Mouse (Mus musculus) heart, postnatal 36 days (tissue): ENCODE data around the gene Syncrip. TPM values are rescaled to one million over a fixed set of nuclear protein-coding genes. Genes with fewer than 3 reads are reported as not detected.
A peak's percentile ranks its signal among the peaks of the same experiment; 100 is the strongest.
"Not testable (repeated sequence)": the region's sequence is repeated elsewhere in the genome, so short reads cannot be mapped to it uniquely, and the experiment has no call there.

Source experiments
- DNase-seq, 2 experiments: peaks; one replicate each; pipeline ENCODE4 v3.0.0; 2021 to 2022
- intact Hi-C: fragments of 180-260 bp; cut with DNase I; formaldehyde crosslinking; loops from one replicate; pipeline ENCODE4 v1.15.1; 2025
- total RNA-seq, 2 experiments: library from RNA; stranded (reverse); gene quantifications; 2 replicates each; pipeline ENCODE4 v1.2.3; 2021

Gene Syncrip
- total RNA-seq, 2 experiments from 2014 or later: 59.9 to 63.2 TPM

DNA sequence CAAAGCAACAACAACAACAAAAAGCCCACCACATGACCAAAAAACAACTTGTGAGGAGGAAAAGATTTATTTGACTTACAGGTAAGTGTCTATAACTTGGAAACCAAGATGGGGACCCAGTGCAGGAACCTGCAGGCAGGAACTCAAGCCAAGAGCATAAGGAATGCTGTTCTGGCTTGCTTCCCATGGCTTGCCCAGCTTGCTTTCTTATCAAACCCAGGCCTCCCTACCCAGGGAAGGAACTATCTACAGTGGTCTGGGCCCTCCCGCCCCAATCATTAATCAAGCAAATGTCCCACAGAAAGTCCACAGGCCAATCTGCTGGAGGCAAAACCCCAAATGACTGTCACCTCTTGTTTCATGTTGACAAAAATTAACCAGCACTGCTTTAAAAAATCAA lies 10.1 kb upstream of the Syncrip start:
- no peak for DNase-seq
- intact Hi-C loops: no loop called here

- peak in 1 of 2 experiments; percentile 14 for DNase-seq
- intact Hi-C loops: loop anchor here (5.0 kb wide), 1 partner anchor 373 kb away; no protein-coding TSS in a partner anchor
Measured at GRCm38 (mm10) chr9:88484531-88484930, 2.2 kb upstream of the Syncrip start.

GRCm38 (mm10) chr9:88482829-88483396 lies 539 bp upstream of the Syncrip start:
- peak; percentile 83 to 93 for DNase-seq
- intact Hi-C loops: loop anchor here (5.0 kb wide), 1 partner anchor 374 kb away; no protein-coding TSS in a partner anchor

DNA sequence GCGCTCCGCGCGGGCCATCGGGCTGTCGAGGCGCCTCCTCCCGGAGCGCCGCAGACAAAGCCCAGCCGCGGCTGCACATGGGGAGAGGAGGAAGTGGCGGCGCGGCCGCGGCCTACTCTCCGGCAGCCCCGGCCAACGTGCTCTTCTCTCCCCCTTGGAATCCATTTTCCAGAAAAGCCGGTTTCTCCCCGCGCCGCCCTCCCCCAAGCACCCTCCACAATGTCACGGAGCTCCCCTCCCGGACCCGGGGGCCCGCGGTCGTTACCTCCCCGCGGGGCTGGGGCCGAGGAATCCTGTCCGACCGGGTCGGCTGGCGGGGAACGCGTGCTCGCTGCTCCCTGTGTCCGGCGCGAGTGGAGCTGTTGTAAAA lies 598 bp downstream of the Syncrip start:
- peak in 1 of 2 experiments; percentile 75 for DNase-seq
- intact Hi-C loops: loop anchor here (1.0 to 5.0 kb wide), 4 partner anchors 41 to 376 kb away; partner anchors contain the start of gene Snx14

DNA sequence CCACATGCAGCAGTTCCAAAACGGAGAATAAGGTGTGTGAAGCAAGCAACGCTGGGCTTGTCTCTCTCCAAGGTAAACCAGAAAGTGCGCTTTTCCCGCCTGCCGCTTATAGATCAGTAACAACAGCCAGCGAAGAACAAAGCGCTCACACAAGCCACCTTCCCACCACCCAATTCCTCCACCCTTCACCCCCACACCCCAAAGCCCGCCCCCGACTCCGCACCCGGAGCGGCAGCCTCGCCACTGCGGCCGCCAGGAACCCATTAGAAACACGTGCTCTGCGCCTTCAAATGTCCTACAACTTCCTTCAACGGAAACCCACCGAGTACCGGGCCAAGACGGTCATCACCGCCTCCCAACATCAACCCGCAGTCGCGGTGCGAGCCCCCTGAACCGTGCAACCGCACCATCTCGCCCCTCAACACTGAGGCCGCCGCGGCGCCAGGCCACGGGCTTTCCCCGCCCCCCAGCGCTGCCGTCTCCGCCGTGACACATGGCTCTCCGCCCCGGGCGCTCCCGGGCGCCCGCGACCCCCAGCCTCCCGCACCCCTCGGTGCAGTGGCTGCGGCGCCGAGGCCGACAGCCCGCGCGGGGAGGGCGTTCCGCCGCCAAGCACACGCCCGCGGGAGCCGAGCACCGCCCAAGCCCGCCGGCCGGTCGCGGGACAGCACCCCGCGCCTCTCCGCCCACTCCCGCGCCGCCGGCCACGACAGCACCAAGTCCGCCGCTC lies 1.1 kb downstream of the Syncrip start:
- DNase-seq: peak; percentile 38 to 56
- intact Hi-C loops: loop anchor here (1.0 to 5.0 kb wide), 4 partner anchors 41 to 376 kb away; partner anchors contain the start of gene Snx14

DNA sequence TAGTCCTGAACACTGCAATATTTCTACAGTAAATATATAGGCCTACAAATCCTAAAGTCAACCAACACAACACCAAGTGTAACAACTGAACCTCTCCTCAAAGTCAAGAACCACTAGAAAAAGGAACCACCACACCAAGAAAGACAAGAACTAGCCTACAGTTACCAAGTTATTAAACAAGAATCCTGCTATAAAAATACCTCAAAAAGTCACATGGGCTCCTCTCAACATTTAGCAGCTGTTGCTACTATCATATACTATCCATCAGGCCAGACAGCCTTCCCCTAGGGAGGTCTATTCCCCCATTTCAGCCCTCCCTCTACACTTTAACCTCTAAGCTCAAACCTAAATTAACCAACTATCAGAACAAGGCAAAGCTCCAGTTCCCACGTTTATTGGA lies 2.3 kb downstream of the Syncrip start:
- DNase-seq: no peak
- intact Hi-C loops: loop anchor here (2.0 to 5.0 kb wide), 3 partner anchors 41 to 377 kb away; partner anchors contain the start of gene Snx14

DNA sequence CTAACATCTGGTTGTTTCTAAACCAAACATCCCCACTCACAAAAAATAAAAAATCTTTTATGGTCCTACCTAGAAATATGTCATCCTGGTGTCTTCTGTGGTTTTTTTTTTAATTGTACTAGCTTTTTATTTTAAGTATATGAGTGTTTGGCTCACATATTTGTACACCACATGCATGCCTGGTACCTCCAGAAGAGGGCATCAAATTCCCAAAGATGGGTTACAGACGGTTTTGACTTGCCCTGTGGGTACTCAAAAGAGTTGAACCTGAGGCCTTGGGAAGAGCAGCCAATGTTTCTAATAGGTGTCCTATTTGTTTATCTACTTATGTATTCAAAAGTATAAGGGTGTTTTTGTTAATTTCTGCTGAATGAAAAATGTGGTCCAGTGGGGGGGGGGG lies 6.2 kb downstream of the Syncrip start:
- intact Hi-C loops: no loop called here

DNA sequence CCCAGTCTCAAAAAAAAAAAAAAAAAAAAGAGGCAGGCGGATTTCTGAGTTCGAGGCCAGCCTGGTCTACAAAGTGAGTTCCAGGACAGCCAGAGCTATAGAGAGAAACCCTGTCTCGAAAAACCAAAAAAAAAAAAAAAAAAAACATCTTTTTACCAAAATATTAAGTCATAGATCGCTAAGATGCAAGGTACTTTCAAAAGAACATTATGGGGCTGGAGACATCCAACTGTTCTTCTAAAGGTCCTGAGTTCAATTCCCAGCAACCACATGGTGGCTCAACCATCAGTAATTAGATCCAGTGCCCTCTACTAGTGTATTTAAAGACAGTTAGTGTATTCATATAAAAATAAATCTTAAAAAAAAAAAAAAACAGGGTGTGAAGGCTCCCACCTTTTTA lies 21.4 kb downstream of the Syncrip start:
- DNase-seq, intact Hi-C loops: not testable (repeated sequence)

More for the DNA sequence above, 6.2 kb downstream of the Syncrip start:
- DNase-seq: no peak

DNA sequence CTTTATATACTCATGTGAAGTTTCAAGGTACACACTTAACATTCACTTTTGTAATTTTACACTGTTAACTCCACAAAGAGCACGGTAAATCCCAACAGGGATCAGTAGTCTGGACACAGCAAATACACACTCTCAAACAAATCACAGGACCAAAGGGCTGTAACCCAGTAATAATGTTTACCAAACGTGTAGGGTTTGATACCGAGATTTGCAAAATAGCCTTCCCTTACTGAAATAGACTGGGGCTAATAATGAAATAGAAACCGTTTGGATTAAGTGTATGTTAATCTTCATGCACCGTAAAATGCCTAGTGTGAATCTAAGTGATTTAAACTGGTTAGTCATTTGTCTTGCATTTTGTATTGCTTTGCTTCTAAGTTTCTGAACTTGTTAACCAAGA lies 42.4 kb downstream of the Syncrip start:
- no peak for DNase-seq
- intact Hi-C loops: loop anchor here (1.0 to 10.0 kb wide), 4 partner anchors 41 to 1415 kb away; partner anchors contain the start of gene Cyb5r4

DNA sequence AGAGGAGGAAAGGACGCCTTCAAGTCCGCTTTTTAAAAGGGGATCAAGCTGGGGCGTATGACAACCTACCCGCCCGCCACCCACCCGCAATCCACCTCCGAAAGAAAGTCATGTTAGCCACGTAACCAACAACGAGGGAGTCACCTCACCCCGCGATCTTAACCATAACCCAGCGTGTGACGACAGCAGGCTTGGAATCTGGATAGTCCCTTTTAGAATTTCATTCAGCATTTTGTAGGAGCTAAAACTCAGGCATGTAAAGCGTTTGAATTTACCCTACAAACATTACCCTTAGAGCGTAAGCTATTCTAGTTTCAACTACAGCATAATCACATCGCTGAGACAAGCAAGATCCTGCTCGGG lies 43.2 kb downstream of the Syncrip start:
- intact Hi-C loops: loop anchor here (1.0 to 2.0 kb wide), 3 partner anchors 42 to 108 kb away; no protein-coding TSS in a partner anchor

DNA sequence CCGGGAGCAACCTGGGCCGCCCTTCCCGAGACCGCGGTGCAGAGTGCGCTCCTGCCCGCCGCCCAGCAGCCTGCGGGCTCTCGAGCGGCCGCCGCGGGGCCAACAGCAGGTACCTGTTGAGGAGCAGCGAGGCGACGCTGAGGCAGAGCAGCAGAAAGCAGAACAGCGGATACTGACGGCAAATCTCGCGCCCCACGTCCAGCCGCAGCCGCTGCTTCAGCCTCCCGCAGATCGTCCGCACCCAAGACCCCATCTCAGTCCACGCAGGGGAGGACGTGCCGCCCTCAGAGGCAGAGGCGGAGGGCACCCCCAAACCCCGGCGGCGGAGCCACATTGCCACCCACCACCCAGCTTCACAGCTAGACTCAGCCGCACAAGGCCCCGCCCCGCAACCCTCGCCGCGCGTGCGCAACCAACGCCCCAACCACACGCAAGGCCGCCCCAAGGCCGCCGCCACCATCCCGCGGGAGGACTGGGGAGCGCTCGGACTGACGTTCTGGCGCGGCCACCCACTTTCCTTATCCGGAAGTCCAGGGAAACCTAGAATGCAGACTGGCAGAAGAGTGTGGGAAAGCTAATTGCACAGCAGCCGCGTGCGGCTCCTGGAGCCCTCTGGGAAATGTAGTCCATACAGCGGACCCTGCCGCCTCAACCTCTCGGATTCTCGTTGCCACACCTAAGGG lies 43.7 kb downstream of the Syncrip start, which contains the start of gene Snx14:
Snx14 (minus strand) TSS at position 404 of the 683 bp plus-strand sequence.
- peak; percentile 97 for DNase-seq
- intact Hi-C loops: loop anchor here (1.0 to 2.0 kb wide), 3 partner anchors 42 to 108 kb away; no protein-coding TSS in a partner anchor

More for the DNA sequence above, 43.2 kb downstream of the Syncrip start:
- DNase-seq: no peak

- intact Hi-C loops: loop anchor here (2.0 kb wide), 2 partner anchors 43 to 109 kb away; no protein-coding TSS in a partner anchor
Measured at GRCm38 (mm10) chr9:88438237-88438554, 44.2 kb downstream of the Syncrip start.

GRCm38 (mm10) chr9:88437342-88438236 lies 44.8 kb downstream of the Syncrip start:
- intact Hi-C loops: loop anchor here (2.0 kb wide), 2 partner anchors 43 to 109 kb away; no protein-coding TSS in a partner anchor
- no peak for DNase-seq

More at GRCm38 (mm10) chr9:88438237-88438554, 44.2 kb downstream of the Syncrip start:
- no peak for DNase-seq

DNA sequence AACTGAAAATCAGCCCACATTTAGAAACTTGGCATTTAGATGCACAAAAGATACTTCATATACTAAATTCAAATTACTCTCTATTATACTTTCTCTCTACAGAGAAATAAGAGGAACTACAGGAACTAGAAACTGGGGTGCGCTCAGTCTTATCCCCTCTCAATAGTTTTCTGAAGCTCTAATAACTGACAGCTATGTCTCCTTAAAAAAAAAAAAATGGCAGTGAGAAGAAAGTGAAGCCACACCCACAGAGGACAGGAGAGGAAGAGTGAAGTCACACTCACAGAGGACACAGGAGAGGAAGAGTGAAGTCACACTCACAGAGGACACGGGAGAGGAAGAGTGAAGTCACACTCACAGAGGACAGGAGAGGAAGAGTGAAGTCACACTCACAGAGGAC lies 58.0 kb downstream of the Syncrip start:
- intact Hi-C loops: no loop called here

DNA sequence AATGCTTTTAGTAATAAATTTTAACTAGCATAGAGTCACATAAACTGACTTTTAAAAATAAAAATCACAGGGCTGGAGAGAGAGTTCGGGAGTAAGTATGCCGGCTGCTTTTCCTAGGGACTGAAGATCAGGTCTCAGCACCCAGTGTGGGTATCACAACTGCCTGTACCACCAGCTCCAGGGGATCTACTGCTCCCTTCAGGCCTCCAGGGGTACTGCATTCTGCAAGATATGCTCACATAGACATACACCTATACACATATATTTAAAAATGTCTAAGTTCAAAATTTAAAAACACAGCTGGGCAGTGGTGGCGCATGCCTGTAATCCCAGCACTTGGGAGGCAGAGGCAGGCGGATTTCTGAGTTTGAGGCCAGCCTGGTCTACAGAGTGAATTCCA lies 59.9 kb downstream of the Syncrip start:
- intact Hi-C loops: no loop called here
- no peak for DNase-seq

More for the DNA sequence above, 58.0 kb downstream of the Syncrip start:
- no peak for DNase-seq

DNA sequence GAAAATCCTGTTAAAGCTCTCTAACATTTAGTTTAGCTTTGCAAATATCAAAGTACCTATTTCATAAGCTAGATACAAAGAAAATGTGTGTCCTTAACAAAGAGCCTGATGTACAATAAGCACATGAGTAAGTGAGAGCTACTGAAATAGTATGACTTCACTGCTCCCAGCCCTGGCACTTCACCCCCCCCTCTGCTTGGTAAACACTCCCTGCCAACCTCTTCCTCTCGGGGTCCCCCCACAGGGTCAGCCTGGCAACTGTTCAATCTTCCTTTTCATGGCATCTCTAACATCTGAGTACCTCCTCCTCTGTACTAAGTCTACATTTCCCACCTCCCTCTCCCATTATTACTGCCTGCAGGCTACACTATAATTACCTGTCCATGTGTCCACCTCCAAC lies 65.6 kb downstream of the Syncrip start:
- intact Hi-C loops: no loop called here
- DNase-seq: no peak

- no peak for DNase-seq
- intact Hi-C loops: loop anchor here (5.0 kb wide), 1 partner anchor 132 kb away; no protein-coding TSS in a partner anchor
Measured at GRCm38 (mm10) chr9:88409978-88410377, 72.4 kb downstream of the Syncrip start.

GRCm38 (mm10) chr9:88404515-88404914 lies 77.9 kb downstream of the Syncrip start:
- no peak for DNase-seq
- intact Hi-C loops: no loop called here

DNA sequence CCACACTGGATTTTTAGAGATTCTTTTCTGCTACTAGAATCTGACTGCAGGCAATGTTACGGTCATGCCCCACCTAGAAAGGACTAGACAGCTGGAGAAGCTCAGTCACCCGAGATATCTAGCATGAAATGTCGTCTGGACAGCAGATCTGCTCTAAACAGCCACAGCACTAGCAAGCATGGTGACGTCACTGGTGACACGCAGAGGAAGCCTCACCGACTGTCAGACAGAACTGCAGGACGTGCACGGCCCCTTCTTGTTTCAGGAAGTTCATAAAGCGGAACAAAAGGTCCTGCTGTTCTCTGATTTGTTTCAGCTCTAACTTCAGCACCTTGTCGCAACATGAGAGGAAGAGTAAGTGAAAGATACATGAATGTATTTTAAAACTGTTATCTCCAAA lies 78.3 kb downstream of the Syncrip start:
- intact Hi-C loops: no loop called here
- DNase-seq: peak; percentile 22 to 43

GRCm38 (mm10) chr9:88398461-88398860 lies 83.9 kb downstream of the Syncrip start:
- intact Hi-C loops: loop anchor here (1.0 kb wide), 1 partner anchor 157 kb away; no protein-coding TSS in a partner anchor
- no peak for DNase-seq
